Mouse (Mus musculus) bone marrow macrophage, adult 2 months (primary cell): ENCODE data around the gene 4933412E24Rik.

Experiments
- CTCF ChIP-seq: IDR thresholded peaks from 2 replicates; pipeline ENCODE4 v1.5.1; 2012; ENCODE audit warnings: low read depth, mild to moderate bottlenecking, low read length, moderate library complexity
- POLR2A ChIP-seq: IDR thresholded peaks from 2 replicates; pipeline ENCODE4 v1.6.1; 2012; ENCODE audit warnings: mild to moderate bottlenecking, low read depth, low read length, borderline replicate concordance

- TF ChIP-seq CTCF (no peak), POLR2A (no peak)
Measured at GRCm38 (mm10) chr15:59973651-59974519, 42.5 kb downstream of the 4933412E24Rik start.
